In the genomic region with DNA sequence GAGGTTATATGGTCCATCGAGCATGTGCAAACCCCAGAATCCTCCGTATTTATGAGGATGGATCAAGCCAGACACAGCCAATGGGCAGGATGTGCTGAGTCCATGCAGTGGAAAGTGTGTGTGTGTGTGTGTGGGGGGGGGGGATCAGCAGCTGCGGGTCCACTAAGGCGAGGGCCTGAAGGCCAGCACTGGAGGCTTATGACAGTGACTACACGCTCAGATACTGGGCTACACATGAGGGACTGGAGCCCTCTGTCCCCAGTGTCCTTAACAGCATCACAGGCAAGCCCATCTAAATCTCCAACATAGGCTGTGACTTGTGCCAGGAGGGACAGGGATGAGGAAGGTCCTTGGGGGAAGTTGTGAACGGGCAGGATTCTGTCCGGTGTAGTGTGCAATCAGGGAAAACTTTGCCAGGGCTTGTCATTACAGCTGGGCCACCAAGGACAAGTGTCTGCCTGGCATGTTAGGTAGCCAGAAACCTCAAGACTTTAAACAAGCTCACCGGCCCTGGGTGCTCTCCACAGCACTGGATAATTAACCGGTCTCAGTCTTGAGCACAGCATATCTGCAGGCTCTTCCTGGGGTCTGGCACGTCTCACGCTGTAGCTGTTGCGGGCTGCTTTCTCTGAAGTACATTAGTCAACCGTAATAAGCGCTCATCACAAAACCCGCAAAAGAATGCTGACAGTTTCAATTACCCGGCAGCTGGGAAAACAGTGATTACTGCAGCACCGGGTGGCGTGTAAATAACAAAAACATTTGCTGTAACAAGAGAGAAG, we compare ENCODE assay signal across 15 mouse cellular contexts.
A peak's percentile ranks its signal among the peaks of the same experiment; 100 is the strongest.
DNase-seq lines count a peak whose midpoint lies in the region; ATAC-seq and TF ChIP-seq lines count a peak whose summit lies in the region.
"Had no signal": no experiment of that assay in that cellular context is flagged by ENCODE, and none has a peak within 500 bp of the region (broad histone marks: within the 10 kb centered on the region; RNA-seq: fewer than 3 reads in every experiment).

No protein-coding gene starts in this region.

- no peak for TF ChIP-seq CTCF in kidney, postnatal 0 days (IDR thresholded peaks at IDR 0.05; ENCODE audit: low read depth)

- no peak overlapping the region for H3K4me3 ChIP-seq in kidney, postnatal 0 days (replicated peaks; ENCODE audit: low read depth, low read length)
- H3K4me3 ChIP-seq in forebrain, embryonic 11.5 days (ENCODE audit: low read depth, low read length) = no peak overlapping the region
- no peak overlapping the region for H3K4me3 ChIP-seq in midbrain, embryonic 11.5 days (ENCODE audit: low read depth, low read length)
- H3K4me3 ChIP-seq: gastrocnemius, adult 2 months; limb, embryonic 13.5 days; megakaryocyte, embryonic 14.5 days had no signal

- H3K9ac ChIP-seq in kidney, postnatal 0 days (ENCODE audit: low read depth, low read length) = no peak overlapping the region
- H3K9ac ChIP-seq in forebrain, embryonic 11.5 days (ENCODE audit: low read length) = no peak overlapping the region
- H3K9ac ChIP-seq in midbrain, embryonic 11.5 days (ENCODE audit: low read length) = no peak overlapping the region
- H3K9ac ChIP-seq: limb, embryonic 13.5 days had no signal

- H3K36me3 ChIP-seq in kidney, postnatal 0 days (ENCODE audit: insufficient read depth, low read length) = no peaks in the 10 kb centered on the region
- no peaks in the 10 kb centered on the region for H3K36me3 ChIP-seq in forebrain, embryonic 11.5 days (ENCODE audit: control insufficient read depth, insufficient read depth, low read length)
- H3K36me3 ChIP-seq in midbrain, embryonic 11.5 days (ENCODE audit: control insufficient read depth, insufficient read depth, low read length) = no peaks in the 10 kb centered on the region
- H3K36me3 ChIP-seq: limb, embryonic 13.5 days had no signal

- ATAC-seq in kidney, postnatal 0 days (replicated peaks; ENCODE audit: low FRiP score, low read depth) = no peak
- ATAC-seq in forebrain, embryonic 11.5 days (replicated peaks; ENCODE audit: low FRiP score) = peak; percentile 69
- ATAC-seq in midbrain, embryonic 11.5 days (ENCODE audit: low FRiP score) = peak; percentile 51
- ATAC-seq: CD4-positive, CD25-positive, alpha-beta regulatory T cell, adult 4 months had no signal

- H3K4me2 ChIP-seq in kidney, postnatal 0 days (ENCODE audit: low read length) = no peak overlapping the region
- no peak overlapping the region for H3K4me2 ChIP-seq in forebrain, embryonic 11.5 days (ENCODE audit: low read depth, low read length, severe bottlenecking)
- no peak overlapping the region for H3K4me2 ChIP-seq in midbrain, embryonic 11.5 days
- H3K4me2 ChIP-seq: heart, embryonic 11.5 days; limb, embryonic 13.5 days had no signal

- DNase-seq in kidney, postnatal 0 days (ENCODE audit: low spot score) = peak; percentile 7
- DNase-seq in kidney, postnatal 14 days = no peak
- no peak for DNase-seq in forebrain, embryonic 11.5 days (ENCODE audit: low spot score)
- no peak for DNase-seq in midbrain, embryonic 11.5 days (ENCODE audit: low spot score, missing footprints)
- peak; percentile 59 for DNase-seq in retina, embryonic 14.5 days (ENCODE audit: low spot score)
- no peak for DNase-seq in adrenal gland, postnatal 25 days
- no peak for DNase-seq in lung, postnatal 4 days
- DNase-seq in embryo, embryonic 10.5 days (ENCODE audit: low spot score) = no peak
- DNase-seq: gastrocnemius, adult 2 months; kidney, postnatal 10 days; lung, adult 18-20 months had no signal

- H3K4me1 ChIP-seq in kidney, postnatal 0 days (replicated peaks; ENCODE audit: insufficient read depth, low read length) = no peaks in the 10 kb centered on the region
- 0 out of 2 replicates have a peak, but pooled peaks cover 2% of the 10 kb centered on the region for H3K4me1 ChIP-seq in forebrain, embryonic 11.5 days (replicated peaks; ENCODE audit: control insufficient read depth, insufficient read depth, low read length)
- H3K4me1 ChIP-seq in midbrain, embryonic 11.5 days (ENCODE audit: control insufficient read depth, insufficient read depth, low read length) = peaks cover 11% of the 10 kb centered on the region; the same call in 1 of the 2 replicates
- H3K4me1 ChIP-seq: limb, embryonic 13.5 days; megakaryocyte, embryonic 14.5 days had no signal

- no peaks in the 10 kb centered on the region for H3K27me3 ChIP-seq in kidney, postnatal 0 days (ENCODE audit: insufficient read depth, low read length)
- H3K27me3 ChIP-seq in forebrain, embryonic 11.5 days (ENCODE audit: control insufficient read depth, insufficient read depth, low read length) = no peaks in the 10 kb centered on the region
- H3K27me3 ChIP-seq in midbrain, embryonic 11.5 days (ENCODE audit: control insufficient read depth, insufficient read depth, low read length) = no peaks in the 10 kb centered on the region
- H3K27me3 ChIP-seq: limb, embryonic 13.5 days; megakaryocyte, embryonic 14.5 days had no signal

- H3K9me3 ChIP-seq in kidney, postnatal 0 days (replicated peaks; ENCODE audit: low read length) = no peaks in the 10 kb centered on the region
- H3K9me3 ChIP-seq in forebrain, embryonic 11.5 days (ENCODE audit: control insufficient read depth, low read length) = no peaks in the 10 kb centered on the region; the same call in 1 of the 2 replicates
- H3K9me3 ChIP-seq in midbrain, embryonic 11.5 days (ENCODE audit: control insufficient read depth, low read length) = no peaks in the 10 kb centered on the region
- H3K9me3 ChIP-seq: limb, embryonic 13.5 days had no signal

- 37% methylated on average over 18 of the region's 18 CpGs for WGBS in kidney, postnatal 0 days
- 63% methylated on average over 18 of the region's 18 CpGs for WGBS in forebrain, embryonic 11.5 days
- 73% methylated on average over 18 of the region's 18 CpGs for WGBS in midbrain, embryonic 11.5 days

- no peak overlapping the region for H3K27ac ChIP-seq in kidney, postnatal 0 days
- peak overlapping the region; percentile 37; the same call in 1 of the 2 replicates for H3K27ac ChIP-seq in forebrain, embryonic 11.5 days (ENCODE audit: low read depth, low read length)
- H3K27ac ChIP-seq in midbrain, embryonic 11.5 days (ENCODE audit: low read depth, low read length) = no peak overlapping the region; the same call in 1 of the 2 replicates
- H3K27ac ChIP-seq: gastrocnemius, adult 2 months; limb, embryonic 13.5 days had no signal

Comparison
In these comparisons a context has a peak if more than half of its experiments do, and no peak if none do; other contexts are left out.
1. DNase-seq: peak in kidney, postnatal 0 days (single experiment) and retina, embryonic 14.5 days (single experiment); none in kidney, postnatal 14 days (single experiment), forebrain, embryonic 11.5 days (single experiment), midbrain, embryonic 11.5 days (single experiment), adrenal gland, postnatal 25 days (single experiment), lung, postnatal 4 days (0 of 2) and embryo, embryonic 10.5 days (single experiment).